Mouse (Mus musculus): ENCODE data around the gene Mpnd. TPM values are rescaled to one million over a fixed set of nuclear protein-coding genes. Genes with fewer than 3 reads are reported as not detected.

Mpnd gene
- polyA plus RNA-seq, 1 experiment = 142 TPM

- Histone ChIP-seq H3K4me3 (ENCODE audit: insufficient read depth, low read length) (no peak overlapping the region), H3K4me1 (ENCODE audit: control insufficient read depth, insufficient read depth, low read length) (peaks cover 13% of the 10 kb centered on the region), H3K27ac (ENCODE audit: insufficient read depth, low read length) (no peak overlapping the region)
- no peak for TF ChIP-seq POLR2A (IDR thresholded peaks at IDR 0.05; ENCODE audit: extremely low read depth, insufficient read depth, low read length)
- no peak for TF ChIP-seq CTCF (IDR thresholded peaks at IDR 0.05; ENCODE audit: extremely low read depth, insufficient read depth, low read length)
Observed at GRCm38 (mm10) chr17:56034040-56034725, 28.7 kb downstream of the Mpnd start.

- no peak overlapping the region for H3K27ac ChIP-seq (ENCODE audit: insufficient read depth, low read length)
- H3K4me3 ChIP-seq (ENCODE audit: insufficient read depth, low read length) = no peak overlapping the region
- H3K4me1 ChIP-seq (ENCODE audit: control insufficient read depth, insufficient read depth, low read length) = peaks cover 10% of the 10 kb centered on the region
- TF ChIP-seq CTCF (IDR thresholded peaks at IDR 0.05; ENCODE audit: extremely low read depth, insufficient read depth, low read length) (no peak), POLR2A (IDR thresholded peaks at IDR 0.05; ENCODE audit: extremely low read depth, insufficient read depth, low read length) (no peak)
Observed at GRCm38 (mm10) chr17:56034726-56035100, 29.2 kb downstream of the Mpnd start.

- H3K27ac ChIP-seq (ENCODE audit: insufficient read depth, low read length) = no peak overlapping the region
- H3K4me1 ChIP-seq (ENCODE audit: control insufficient read depth, insufficient read depth, low read length) = peaks cover 10% of the 10 kb centered on the region
- H3K4me3 ChIP-seq (ENCODE audit: insufficient read depth, low read length) = peak overlapping the region; percentile 58
- TF ChIP-seq POLR2A (IDR thresholded peaks at IDR 0.05; ENCODE audit: extremely low read depth, insufficient read depth, low read length) = no peak
Observed at GRCm38 (mm10) chr17:56035216-56035615, 29.7 kb downstream of the Mpnd start.

- H3K4me3 ChIP-seq (ENCODE audit: insufficient read depth, low read length) = peak within 1 kb of the TSS; percentile 58
- peak within 1 kb of the TSS; percentile 74 for H3K27ac ChIP-seq (ENCODE audit: insufficient read depth, low read length)
- H3K4me1 ChIP-seq (ENCODE audit: control insufficient read depth, insufficient read depth, low read length) = peaks cover 4% of the 10 kb centered on the region
- TF ChIP-seq POLR2A (IDR thresholded peaks at IDR 0.05; ENCODE audit: extremely low read depth, insufficient read depth, low read length) (peak; percentile 70; the same call in 1 of the 2 replicates), CTCF (IDR thresholded peaks at IDR 0.05; ENCODE audit: extremely low read depth, insufficient read depth, low read length) (peak; percentile 94)
Observed at GRCm38 (mm10) chr17:56036176-56036900, 30.8 kb downstream of the Mpnd start, which contains the start of gene Sh3gl1. Gene Sh3gl1, minus strand, starts transcription at chr17:56036635.

GRCm38 (mm10) chr17:56036901-56037287, 31.4 kb downstream of the Mpnd start:
- H3K4me3 ChIP-seq (ENCODE audit: insufficient read depth, low read length) = no peak overlapping the region; the same call in 1 of the 2 replicates
- peaks cover 4% of the 10 kb centered on the region for H3K4me1 ChIP-seq (ENCODE audit: control insufficient read depth, insufficient read depth, low read length)
- no peak overlapping the region for H3K27ac ChIP-seq (ENCODE audit: insufficient read depth, low read length)
- TF ChIP-seq POLR2A (IDR thresholded peaks at IDR 0.05; ENCODE audit: extremely low read depth, insufficient read depth, low read length) (no peak), CTCF (IDR thresholded peaks at IDR 0.05; ENCODE audit: extremely low read depth, insufficient read depth, low read length) (no peak)

- TF ChIP-seq POLR2A (IDR thresholded peaks at IDR 0.05; ENCODE audit: extremely low read depth, insufficient read depth, low read length) (no peak), CTCF (IDR thresholded peaks at IDR 0.05; ENCODE audit: extremely low read depth, insufficient read depth, low read length) (no peak)
- Histone ChIP-seq H3K4me3 (ENCODE audit: insufficient read depth, low read length) (no peak overlapping the region), H3K27ac (ENCODE audit: insufficient read depth, low read length) (no peak overlapping the region), H3K4me1 (ENCODE audit: control insufficient read depth, insufficient read depth, low read length) (peaks cover 2% of the 10 kb centered on the region)
Observed at GRCm38 (mm10) chr17:56038583-56039261, 33.2 kb downstream of the Mpnd start.

GRCm38 (mm10) chr17:56039345-56039744, 33.8 kb downstream of the Mpnd start:
- TF ChIP-seq CTCF (IDR thresholded peaks at IDR 0.05; ENCODE audit: extremely low read depth, insufficient read depth, low read length) (no peak), POLR2A (IDR thresholded peaks at IDR 0.05; ENCODE audit: extremely low read depth, insufficient read depth, low read length) (no peak)
- Histone ChIP-seq H3K27ac (ENCODE audit: insufficient read depth, low read length) (no peak overlapping the region), H3K4me3 (ENCODE audit: insufficient read depth, low read length) (no peak overlapping the region; the same call in 1 of the 2 replicates), H3K4me1 (ENCODE audit: control insufficient read depth, insufficient read depth, low read length) (peaks cover 2% of the 10 kb centered on the region)

GRCm38 (mm10) chr17:56040030-56040856, 34.7 kb downstream of the Mpnd start, which contains the start of gene Chaf1a:
Gene Chaf1a, plus strand, starts transcription at chr17:56040439.
- H3K4me1 ChIP-seq (ENCODE audit: control insufficient read depth, insufficient read depth, low read length) = no peaks in the 10 kb centered on the region
- TF ChIP-seq CTCF (IDR thresholded peaks at IDR 0.05; ENCODE audit: extremely low read depth, insufficient read depth, low read length) = no peak
- no peak for TF ChIP-seq POLR2A (IDR thresholded peaks at IDR 0.05; ENCODE audit: extremely low read depth, insufficient read depth, low read length)
- no peak within 1 kb of the TSS for H3K27ac ChIP-seq (ENCODE audit: insufficient read depth, low read length)
- peak within 1 kb of the TSS; percentile 27 for H3K4me3 ChIP-seq (ENCODE audit: insufficient read depth, low read length)

GRCm38 (mm10) chr17:56040857-56041163, 35.3 kb downstream of the Mpnd start:
- peak overlapping the region; percentile 17; the same call in 1 of the 2 replicates for H3K4me3 ChIP-seq (ENCODE audit: insufficient read depth, low read length)
- no peak for TF ChIP-seq CTCF (IDR thresholded peaks at IDR 0.05; ENCODE audit: extremely low read depth, insufficient read depth, low read length)
- TF ChIP-seq POLR2A (IDR thresholded peaks at IDR 0.05; ENCODE audit: extremely low read depth, insufficient read depth, low read length) = no peak
- H3K4me1 ChIP-seq (ENCODE audit: control insufficient read depth, insufficient read depth, low read length) = no peaks in the 10 kb centered on the region
- H3K27ac ChIP-seq (ENCODE audit: insufficient read depth, low read length) = no peak overlapping the region
